Mouse (Mus musculus) cerebellum, adult 18-20 months (tissue): ENCODE data around the gene Endou.
"Not testable (repeated sequence)": the region's sequence is repeated elsewhere in the genome, so short reads cannot be mapped to it uniquely, and the experiment has no call there.

Source experiments
- DNase-seq, 2 experiments: peaks; one replicate each; pipeline ENCODE4 v3.0.0; 2021

Gene Endou

GRCm38 (mm10) chr15:97679991-97680681 is 51.0 kb downstream of the Endou start:
- no peak for DNase-seq

DNA sequence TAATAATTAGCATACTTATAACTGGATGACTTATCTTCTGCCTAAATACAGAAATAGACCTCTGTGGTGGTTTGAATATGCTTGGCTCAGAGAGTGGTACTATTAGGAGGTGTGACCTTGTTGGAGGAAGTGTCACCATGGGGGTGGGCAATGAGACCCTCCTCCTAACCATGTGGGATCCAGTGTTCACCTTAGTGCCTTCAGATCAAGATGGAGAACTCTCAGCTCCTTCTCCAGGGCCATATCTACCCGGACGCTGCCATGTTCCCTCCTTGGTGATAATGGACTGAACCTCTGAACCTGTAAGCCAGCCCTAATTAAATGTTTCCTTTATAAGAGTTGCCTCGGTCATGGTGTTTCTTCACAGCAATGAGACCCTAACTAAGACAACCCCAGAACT is 53.8 kb downstream of the Endou start:
- DNase-seq, result no peak

DNA sequence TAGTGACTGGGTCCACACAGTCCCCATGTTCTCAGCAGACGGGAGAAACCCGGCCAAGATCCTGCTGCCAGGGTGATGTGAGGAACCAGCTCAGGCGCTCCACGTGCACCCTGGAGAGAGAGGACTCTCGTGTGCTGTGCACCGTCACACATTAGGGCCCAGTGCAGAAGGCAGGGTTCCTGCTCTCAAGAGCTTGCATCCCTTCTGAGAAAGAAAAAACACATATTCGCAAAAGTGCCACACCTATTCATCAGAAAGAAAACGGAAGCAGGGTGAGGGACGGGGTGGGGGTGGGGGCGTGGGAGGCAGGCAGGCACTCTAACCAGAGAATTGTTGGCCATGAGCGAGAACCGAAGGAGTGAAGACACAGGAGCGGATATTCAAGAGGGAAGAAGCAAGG is 55.2 kb downstream of the Endou start:
- DNase-seq, result no peak

GRCm38 (mm10) chr15:97674423-97674822 is 56.7 kb downstream of the Endou start:
- no peak for DNase-seq

GRCm38 (mm10) chr15:97673256-97674000 is 57.7 kb downstream of the Endou start:
- no peak for DNase-seq

DNA sequence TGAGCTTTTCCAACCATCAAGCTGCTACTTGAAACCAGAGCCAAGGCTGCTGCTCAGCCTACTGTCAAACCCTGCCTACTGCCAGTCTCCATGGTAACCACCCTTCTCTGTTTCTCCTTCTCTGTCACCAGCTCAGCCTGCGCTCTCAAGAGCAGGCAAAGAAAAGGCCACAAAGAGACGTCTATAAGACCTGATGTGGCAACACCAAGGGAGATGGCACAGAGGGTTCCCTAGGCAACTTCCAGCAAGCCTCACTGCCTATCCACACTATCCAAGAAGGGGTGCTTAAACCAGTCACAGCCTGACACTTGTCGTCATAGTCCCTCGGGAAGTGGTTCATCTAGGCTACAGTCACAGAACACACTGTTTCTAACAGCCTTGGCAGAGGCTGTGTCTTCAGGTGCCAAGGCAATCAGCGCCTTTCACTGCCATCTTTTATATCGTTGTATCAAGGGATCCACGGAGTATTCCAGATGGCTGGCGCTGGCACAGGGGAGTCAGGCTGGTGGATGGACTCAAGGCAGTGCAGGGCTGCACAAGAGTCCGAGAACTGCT is 58.9 kb downstream of the Endou start:
- DNase-seq, result peak; percentile 69 to 75

DNA sequence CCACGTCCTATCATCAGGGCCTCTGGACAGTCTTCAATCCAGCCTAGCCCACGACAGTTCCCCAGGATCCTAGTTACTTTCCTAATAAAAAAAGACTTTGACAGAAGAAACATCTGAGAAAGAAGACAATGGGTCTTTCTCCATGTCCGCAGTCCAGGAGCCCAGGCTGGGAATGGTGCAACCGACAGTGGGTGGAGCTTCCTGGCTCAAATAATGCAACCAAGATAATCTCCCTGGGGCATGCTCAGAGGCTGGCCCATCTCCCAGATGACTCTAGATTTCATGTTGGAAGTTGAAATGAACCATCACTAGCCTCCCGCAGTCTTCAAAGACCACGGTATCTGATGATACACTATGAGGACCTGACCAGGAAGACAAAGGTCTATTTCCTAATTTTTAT is 60.6 kb downstream of the Endou start:
- no peak for DNase-seq

- DNase-seq, result not testable (repeated sequence)
Measured at GRCm38 (mm10) chr15:97668158-97668877, 62.8 kb downstream of the Endou start.

- DNase-seq, result peak; percentile 46 to 76
Measured at GRCm38 (mm10) chr15:97667437-97667836, 63.7 kb downstream of the Endou start.

DNA sequence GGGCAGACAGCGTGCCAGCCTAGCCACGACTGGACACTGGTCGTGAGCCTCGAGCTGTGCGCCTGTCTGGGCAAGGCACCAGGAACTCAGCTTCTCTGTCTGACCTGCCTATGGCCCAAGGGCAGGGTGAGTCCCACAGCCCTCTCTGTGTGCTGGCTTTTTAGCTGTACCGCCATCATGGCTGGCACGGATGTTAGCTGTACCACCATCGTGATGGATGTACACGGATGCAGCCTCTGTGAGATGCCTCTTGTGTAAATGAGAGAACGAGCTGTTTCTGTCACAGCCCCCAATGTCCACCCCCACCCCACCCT is 64.7 kb downstream of the Endou start:
- no peak for DNase-seq

DNA sequence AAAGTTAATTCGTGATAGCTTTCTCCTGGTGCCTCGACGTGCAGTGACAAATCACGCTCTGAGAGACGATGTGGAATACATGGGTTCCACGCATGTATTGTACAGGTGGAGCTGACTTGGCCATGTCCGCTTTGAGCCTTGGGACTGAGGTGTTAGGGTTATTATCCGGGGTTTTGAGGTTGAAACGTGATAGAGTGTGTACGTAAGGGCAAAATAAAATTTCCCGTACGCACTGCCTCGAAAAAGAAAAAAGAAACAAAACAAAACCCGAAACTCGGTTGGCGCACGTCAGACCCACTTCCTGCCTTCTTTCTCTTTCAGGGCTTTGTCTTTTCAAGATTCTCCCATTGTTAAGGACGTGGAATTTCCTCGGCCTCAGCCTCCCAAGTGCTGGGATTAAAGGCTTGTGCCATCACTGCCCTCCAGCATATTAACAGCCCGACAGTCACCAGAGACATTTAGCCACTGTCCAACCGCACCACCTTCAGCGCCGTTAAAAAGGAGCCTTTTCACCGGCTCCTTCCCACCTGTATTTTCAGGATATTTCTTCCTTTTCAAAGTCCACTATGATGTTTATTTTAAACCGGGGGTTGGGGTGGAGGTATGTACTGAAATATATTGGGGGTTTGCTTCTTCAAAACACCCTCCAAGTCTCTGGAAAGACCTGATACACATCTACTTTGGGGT is 65.2 kb downstream of the Endou start:
- no peak for DNase-seq

DNA sequence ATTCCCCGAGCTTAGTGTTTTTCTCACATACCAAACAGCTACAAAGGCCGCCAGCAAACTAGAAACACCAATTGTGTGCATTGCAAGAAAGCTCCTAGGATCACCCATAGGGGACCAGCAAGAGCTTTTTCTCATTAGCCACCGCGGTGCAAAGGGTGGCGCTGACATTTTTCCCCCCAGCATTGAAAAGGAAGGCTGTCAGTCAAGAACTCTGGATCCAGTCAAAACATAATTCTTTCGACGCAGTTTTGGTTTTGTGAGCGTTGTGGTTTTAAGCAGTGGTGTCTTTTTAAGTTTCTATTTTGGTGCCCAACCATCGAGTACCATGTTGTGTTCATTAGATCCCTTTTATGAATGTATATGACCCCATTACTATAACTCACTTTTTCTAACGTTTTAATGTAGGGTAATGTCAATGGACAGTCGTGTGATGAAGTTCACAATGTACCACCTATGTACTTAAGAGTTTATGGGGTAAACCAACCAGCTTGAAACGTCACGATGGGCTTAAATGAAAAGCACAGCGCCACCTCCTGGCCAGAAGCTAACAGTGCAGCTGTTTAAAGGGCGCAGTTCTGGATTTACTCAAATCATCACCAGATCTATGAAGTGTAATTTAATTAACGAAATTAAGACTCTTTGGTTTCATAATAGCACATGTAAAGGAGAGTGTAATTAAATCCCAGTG is 66.0 kb downstream of the Endou start:
- no peak for DNase-seq

- DNase-seq, result peak; percentile 72 to 80
Measured at GRCm38 (mm10) chr15:97663750-97664406, 67.3 kb downstream of the Endou start.
